In genomic region chr1:171996701-171997100, GRCm38 (mm10) we compare ENCODE assay signal across 24 mouse cellular contexts.
"Had no signal": no experiment of that assay in that cellular context is flagged by ENCODE, and none has a peak within 500 bp of the region (broad histone marks: within the 10 kb centered on the region; RNA-seq: fewer than 3 reads in every experiment).

No protein-coding gene starts in this region.

- DNase-seq: gastrocnemius, adult 2 months; gastrocnemius, postnatal 10 days; gastrocnemius, postnatal 25 days; heart, postnatal 14 days; heart, postnatal 4 days; kidney, adult 18-20 months; kidney, adult 8-10 months; kidney, postnatal 10 days; kidney, postnatal 25 days; kidney, postnatal 4 days; left cerebral cortex, postnatal 4 days had no signal

- H3K9ac ChIP-seq: hindbrain, embryonic 12.5 days; hindbrain, embryonic 14.5 days; limb, embryonic 13.5 days; limb, embryonic 15.5 days; liver, embryonic 12.5 days; liver, embryonic 14.5 days had no signal

- H3K4me2 ChIP-seq: hindbrain, embryonic 12.5 days; hindbrain, embryonic 14.5 days; limb, embryonic 13.5 days; limb, embryonic 15.5 days; liver, embryonic 12.5 days had no signal

- H3K4me1 ChIP-seq: limb, embryonic 15.5 days had no signal

- H3K9me3 ChIP-seq: hindbrain, embryonic 10.5 days; hindbrain, embryonic 12.5 days; limb, embryonic 13.5 days; limb, embryonic 15.5 days; liver, embryonic 12.5 days had no signal

- H3K4me3 ChIP-seq: gastrocnemius, adult 2 months; hindbrain, embryonic 10.5 days; hindbrain, embryonic 12.5 days; layer of hippocampus, adult 2 months; left cerebral cortex, adult 2 months; limb, embryonic 13.5 days; limb, embryonic 15.5 days; liver, embryonic 12.5 days had no signal

- H3K27me3 ChIP-seq: hindbrain, embryonic 12.5 days; limb, embryonic 13.5 days; limb, embryonic 15.5 days; liver, embryonic 12.5 days had no signal

- ATAC-seq: forebrain, embryonic 16.5 days; hindbrain, embryonic 16.5 days; inflammation-experienced regulatory T-cells, adult 6 months; intestine, postnatal 0 days; liver, embryonic 12.5 days had no signal

- H3K36me3 ChIP-seq: limb, embryonic 15.5 days; liver, embryonic 12.5 days had no signal

- H3K27ac ChIP-seq: gastrocnemius, adult 2 months; hindbrain, embryonic 10.5 days; hindbrain, embryonic 12.5 days; hindbrain, embryonic 14.5 days; layer of hippocampus, adult 2 months; left cerebral cortex, adult 2 months; limb, embryonic 13.5 days; limb, embryonic 15.5 days; liver, embryonic 12.5 days; liver, embryonic 14.5 days had no signal
